Mouse (Mus musculus): ENCODE results near the gene Tldc2. TPM values are rescaled to one million over a fixed set of nuclear protein-coding genes. Genes with fewer than 3 reads are reported as not detected.

Tldc2 gene
- total RNA-seq, 4 experiments from 2014 or later = not detected

DNA sequence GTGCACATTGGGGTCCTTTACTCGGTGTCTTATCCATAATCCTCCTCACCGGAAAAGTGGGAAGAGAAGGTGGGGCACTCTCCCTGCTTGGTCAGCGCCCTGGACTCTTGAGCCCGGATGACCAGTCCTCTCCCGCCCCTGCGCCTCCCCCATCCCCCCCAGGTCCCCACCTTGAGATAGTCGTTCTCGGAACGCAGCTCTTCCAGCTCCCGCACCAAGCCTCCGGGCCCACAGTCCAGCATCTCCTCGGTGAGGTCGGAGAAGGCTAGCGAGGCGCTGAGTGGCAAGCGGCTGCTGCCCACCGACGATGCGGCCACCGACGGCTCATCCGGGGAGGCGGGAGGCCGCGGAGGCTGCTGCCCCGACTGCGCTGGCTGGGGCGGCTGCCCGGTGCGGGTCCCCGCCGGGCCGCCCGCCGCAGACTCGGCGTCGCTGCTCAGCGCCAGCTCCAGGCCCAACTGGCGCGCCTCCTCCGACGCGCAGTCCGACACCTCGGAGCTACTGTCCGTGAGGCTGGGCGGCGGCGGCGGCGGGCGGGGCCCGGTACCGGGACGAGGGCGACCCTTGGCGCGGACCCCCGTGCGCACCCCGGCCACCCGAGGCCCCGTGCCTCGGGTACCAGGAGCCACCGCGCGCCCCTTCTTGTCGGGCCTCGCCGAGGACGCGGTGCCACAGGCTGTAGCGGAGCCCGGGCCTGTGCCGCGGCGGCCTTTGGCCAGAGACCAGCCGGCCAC, 8.6 kb upstream of the Tldc2 start:
- DNase-seq (ENCODE audit: low spot score in 2 of 2) = no peak

DNA sequence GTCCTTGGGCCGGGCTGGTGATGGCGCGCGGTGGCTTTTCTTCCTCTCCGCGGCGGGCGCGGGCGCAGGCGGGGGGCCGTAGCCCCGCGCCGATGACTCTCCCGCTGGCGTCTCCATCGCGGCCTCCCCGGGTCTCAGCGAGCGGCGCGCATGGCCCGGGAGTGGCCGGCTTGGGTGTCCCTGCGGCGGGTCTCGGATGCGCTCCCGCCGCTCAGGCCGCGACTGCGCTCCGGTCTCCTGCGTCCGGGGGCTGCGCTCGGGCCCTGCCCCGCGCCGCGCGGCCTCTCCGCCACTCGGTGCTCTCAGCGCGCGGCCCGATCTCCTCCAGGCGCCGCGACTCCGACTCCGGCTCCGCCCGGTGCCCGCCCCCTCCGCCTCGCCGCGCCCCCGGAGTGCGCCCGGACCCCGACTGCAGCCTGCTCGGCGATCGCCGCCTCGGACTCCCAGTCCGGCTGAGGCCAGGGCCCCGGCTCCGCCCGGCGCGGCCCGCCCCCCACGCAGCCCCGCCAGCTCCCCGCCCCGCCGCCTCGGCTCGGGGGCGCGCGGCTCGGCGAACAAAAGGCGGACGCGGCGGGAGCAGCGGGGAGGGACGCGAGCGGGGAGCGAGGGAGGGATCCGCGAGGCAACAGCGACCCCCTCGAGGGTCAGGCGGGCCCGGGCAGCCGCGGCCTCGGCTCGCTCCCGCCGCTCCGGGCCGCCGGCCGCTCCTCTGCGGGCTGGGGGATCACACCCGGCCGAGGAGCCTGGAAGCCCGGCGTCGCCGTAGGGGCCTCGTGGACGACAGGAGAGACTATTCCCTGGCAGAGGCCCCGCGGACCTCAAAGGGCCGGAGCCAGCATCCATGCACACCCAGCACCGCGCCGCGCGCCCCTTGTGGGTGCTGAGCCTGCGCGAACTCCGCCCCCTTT, 7.8 kb upstream of the Tldc2 start, which contains the start of gene Soga1:
Soga1 (minus strand) TSS at position 462 of the 908 bp plus-strand sequence.
- DNase-seq (ENCODE audit: low spot score in 2 of 2) = peak; percentile 64 to 75

DNA sequence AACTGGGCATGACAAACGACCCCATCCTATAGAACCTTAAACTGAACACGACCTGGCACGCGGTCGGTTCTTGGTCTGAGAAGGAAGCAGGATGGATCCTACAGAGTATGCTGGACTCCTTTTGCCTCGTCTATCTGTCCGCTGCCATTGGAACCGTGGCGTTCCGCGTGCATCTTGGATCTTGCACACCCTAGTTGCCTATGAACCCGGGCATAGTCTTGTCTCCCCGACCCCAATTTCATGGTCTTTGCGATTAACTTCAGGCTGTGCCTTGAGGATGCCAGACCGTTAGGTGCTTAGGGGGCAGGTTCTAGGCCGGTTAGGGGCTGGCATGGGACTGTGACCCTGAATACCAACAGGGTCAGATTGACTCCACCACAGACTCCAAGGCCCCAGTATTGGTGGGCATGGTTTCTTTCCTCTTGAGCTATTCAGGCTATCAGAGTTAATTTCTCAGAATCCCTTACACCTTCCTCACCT, 7.1 kb upstream of the Tldc2 start:
- DNase-seq (ENCODE audit: low spot score in 2 of 2) = no peak

DNA sequence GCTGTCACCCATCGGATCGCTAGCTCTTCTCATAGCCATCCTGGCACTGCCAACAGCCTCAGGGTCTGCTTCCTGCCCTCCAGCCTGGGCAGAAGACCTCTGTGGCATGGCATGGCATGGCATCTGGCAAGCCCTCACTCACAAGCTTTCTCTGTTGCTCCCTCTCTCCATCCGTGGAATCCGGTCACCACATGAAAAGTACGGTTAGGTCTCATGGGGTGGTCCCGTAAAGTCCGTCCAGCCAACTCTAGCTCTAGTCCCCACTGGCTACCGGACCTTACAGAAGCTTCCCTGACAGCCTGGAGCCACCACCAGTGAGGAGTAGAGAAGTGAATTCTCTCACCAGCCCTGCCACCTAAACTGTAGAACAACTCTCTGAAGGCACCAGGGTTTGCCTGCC, 5.5 kb upstream of the Tldc2 start:
- no peak for DNase-seq (ENCODE audit: low spot score in 2 of 2)

DNA sequence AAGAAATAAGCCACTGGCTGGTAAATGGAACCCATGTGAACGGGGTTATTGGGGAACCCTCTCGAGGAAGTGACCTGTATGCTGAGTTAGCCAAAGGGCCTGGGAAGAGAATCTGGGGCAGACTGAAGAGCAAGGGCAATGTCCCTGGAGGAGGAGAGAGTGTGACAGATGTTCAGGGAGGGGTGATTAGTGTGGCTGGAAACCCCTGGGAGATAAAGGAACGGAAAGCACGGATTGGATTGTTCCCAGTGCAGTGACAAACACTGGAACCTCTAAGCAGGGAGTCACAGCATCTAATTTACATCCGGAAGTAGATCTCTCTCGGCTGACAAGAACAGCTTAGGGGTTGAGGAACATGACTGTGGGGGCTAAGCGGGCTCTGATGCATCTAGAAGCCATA, 4.9 kb upstream of the Tldc2 start:
- no peak for DNase-seq (ENCODE audit: low spot score in 2 of 2)

DNA sequence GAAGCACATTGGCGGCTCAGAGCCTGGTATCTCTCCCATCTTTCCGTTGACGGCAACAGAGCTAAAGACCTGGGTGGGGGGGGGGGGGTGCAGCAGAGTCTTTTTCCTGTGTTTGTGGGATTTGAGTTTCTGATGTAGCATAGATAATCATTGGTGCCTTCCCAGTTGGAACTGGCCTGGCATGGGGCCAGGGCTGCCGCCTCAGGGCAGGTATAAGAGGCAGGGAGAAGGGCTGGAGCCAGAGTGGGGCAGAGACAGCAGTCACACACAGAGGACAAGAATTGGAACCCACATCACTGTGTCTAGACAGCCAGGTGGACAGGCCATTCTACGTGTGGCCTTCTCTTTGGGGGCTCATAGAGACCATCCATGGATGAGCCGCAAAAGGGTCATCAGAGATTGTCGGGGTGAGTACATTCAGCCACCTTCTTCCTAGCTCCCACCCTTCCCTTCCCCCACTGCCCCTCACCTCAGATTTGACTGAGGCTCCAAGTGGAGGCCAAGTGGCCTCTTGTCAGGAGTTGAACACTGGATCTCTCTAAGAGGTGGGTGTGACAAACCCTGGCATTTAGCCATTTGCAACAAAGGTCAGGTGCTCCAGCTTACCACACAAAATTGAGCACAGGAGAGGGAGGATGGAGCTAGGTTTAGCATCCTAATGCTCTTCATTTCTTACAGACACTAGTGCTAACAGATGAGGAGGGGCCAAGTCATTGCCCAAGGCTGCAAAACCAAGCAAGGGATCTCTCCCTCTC, 1.8 kb upstream of the Tldc2 start:
- no peak for DNase-seq (ENCODE audit: low spot score in 2 of 2)

DNA sequence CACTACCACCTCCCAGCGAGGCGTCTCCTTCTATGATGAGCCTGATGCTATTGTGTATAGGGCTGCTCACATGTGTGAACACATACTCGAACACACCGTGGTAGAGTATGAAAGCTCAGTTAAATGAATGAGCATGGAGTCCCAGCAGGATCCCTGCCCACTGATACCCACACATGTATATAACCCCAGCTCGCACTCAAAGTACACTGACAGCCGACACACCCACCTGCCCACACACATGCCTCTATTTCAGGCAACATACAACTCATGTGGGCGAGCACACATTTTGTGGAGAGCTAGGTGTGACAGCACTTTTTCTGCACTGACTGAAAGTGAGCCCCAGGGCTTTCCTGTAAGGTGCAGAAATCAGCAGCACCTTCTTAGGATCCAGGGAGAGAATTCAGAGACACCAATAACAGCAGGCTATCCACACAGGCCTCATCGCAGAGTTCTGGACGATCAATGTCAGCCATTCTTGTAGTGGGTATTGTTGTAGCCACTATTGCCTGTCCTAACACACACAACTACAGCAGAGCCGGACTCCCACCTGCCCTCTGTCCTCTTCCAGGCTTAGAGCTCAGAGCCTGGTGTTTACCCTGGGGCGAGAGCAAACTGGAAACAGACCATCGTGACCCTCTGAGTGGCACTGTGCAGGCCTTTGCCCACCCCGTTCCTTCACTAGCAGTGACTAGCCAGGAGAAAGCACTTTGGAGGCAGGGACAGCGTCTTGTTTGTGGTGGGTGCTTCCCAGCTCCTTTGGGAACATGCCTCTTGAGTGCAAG, 872 bp downstream of the Tldc2 start:
- no peak for DNase-seq (ENCODE audit: low spot score in 2 of 2)

DNA sequence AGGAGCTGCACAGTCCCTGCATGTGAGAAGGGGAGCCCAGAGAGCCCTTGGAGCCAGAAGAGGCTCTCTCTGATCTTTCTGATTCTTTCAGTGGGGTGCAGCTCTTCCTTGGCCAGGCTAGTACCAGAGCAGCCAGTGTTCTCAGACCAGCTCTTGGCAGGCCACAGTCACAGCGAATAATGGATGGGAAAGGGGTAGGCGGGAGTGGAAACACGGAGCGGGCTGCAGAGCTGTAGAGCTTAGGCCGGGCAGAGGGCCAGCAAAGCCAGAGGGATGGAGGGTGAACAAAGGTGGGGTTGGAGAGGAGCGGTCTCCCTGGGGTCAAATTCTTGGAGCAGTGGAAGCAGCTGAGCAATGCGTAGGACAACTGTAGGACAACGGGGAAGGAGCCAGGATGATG, 5.2 kb downstream of the Tldc2 start:
- DNase-seq (ENCODE audit: low spot score in 2 of 2) = no peak

DNA sequence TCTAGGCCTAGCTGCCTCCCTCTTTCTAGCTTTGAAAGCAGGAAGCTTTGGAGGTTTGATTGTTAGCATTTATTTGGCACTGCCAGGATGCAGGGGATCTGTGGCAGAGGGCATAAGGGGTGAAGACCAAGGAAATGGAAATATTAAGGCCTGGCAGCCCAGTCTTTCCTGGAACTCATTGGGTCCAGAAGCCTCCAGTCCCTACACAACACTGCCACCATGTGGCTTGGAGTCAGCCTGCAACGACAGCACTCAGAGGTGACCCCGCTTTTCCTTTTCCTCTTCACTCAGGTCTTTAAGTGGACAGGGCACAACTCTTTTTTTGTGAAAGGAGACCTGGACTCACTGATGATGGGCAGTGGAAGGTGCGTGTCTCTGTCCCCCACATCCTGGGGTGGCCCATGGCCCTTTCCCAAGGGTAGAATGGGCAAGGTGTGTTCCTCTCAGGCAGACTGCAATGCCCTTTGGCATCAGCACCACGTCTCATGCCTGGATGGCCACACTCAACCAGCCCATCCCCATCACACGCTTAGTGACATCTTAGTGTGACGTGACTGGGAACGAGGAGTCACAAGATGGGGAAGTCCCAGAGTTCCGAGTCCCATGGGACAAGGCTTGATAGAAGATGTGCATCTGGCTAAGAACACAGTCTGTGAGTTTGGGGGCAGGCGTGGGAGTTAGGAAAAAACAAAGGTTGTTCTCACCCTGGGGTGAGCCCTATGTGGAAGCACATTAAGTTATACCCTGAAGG, 8.3 kb downstream of the Tldc2 start:
- DNase-seq (ENCODE audit: low spot score in 2 of 2) = peak in 1 of 2 experiments; percentile 41

DNA sequence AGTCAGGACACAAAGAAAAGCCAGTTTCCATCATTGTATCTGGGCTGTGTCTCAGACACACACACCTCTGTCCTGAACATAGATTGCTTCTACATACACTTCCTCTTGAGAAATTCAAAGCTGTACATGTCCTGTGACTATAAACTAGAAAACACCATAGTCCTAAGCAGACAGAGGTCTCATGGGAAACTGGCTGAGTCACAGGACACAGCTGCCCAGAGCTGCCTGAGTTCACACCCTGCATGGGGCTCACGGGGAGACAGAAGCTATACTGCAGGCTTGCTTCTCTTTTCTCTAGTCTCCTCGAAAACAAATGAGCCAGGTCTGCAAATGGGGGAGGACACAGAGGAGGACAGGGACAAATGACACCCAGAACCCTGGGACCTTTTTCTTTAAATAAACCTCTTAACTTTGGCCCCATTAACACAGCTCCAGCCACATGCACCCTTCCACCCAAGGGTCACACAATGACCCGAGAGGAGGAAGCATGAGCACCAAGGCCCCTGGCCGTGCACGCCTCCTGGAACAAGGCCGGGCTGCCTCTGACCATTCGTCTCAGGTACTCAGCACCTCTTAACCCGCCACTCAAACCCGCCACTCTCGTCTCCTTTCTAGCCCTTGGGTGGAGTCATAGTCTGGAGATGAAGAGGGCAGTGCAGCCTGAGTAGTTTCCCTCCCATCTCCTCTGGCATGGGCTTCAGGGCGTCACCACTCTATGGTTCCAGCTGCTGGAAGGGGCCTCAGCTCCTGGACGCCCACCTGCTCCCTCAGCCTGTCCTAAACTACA, 12.9 kb downstream of the Tldc2 start:
- DNase-seq (ENCODE audit: low spot score in 2 of 2) = no peak

DNA sequence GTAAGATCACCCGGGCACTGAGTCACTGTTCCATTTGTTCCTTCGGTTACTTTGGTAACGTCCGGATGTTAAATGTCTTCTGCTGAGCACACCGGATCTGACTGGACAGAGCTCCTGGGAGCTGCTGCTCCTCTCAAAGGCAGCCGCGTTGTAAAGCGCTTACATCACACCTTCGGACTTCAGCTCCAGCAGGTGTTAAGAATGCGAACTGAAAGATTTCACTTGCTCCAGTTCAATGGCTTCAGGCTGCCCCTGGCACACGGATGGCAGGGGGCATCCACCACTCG, 13.4 kb downstream of the Tldc2 start:
- no peak for DNase-seq (ENCODE audit: low spot score in 2 of 2)

DNA sequence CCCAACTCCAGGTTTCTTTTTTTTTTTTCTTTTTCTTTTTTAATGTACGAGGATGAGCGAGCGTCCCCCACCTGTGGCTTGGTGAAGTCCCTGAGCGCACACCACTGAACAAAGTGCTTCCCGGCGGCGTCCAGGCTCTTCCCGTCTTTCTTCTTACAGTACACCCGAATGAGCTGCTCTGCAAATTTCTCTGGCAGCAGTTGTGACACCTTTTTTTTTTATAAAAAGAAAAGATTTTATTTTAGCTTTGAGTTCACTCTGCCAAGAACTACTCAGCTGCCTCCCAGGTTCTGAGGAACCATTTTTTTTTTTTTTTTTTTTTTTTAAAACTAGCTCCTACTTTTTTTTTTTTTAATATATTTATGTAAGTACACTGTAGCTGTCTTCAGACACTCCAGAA, 14.8 kb downstream of the Tldc2 start:
- no peak for DNase-seq (ENCODE audit: low spot score in 2 of 2)

DNA sequence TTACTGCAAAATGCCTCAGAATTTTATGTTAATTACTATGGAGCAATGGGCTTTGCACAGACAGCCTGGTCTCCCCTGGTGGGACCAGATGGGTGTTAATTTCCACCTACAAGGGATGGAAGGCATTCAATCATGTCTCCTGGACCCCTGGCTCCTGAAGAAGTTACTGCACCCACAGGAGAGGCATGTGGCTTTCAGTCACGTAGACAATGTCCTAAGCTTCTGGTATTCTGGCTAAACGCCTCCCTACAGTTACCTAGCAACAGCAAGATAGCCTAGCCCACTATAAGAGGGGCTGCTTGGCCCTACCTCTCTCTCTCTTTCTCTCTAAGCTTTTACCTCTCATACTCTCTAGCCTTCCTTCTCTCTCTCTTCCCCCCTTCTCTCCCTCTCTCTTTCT, 15.4 kb downstream of the Tldc2 start:
- no peak for DNase-seq (ENCODE audit: low spot score in 2 of 2)

DNA sequence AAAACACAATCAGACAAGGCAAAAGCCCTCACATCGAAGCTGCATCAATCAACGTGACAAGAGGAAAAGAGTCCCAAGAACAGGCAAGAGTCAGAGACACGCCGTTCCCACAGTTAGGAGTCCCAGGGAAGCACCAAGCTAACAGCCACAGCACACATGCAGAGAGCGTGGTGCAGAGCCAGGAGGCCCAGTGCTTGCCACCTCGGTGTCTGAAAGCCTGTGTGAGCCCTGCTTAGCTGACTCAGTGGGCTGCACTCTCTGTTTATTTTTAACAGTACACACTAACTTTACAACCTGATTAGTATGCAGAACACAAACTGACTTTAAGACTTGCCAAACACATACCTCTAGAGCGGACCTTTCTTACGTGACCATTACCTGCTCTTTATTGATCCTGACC, 17.6 kb downstream of the Tldc2 start:
- DNase-seq (ENCODE audit: low spot score in 2 of 2) = no peak

DNA sequence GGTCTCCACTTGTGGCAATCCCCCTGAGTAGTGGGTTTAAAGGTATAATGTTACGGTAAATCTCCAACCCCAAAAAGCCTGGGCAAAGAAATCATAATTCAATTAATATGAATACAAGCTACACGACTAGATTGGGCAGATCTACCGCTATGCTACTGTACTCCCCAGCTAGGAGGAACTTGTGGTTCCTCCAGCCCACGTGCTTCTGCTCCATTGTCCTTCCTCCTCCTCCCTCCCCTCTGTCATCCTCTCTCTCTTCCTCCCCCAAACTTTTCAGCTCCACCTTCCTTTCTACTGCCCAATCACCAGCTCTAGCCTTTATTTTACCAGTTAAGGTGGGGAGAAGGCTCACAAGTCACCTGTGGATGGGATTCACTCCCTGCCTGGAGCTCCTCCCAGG, 21.4 kb downstream of the Tldc2 start:
- DNase-seq (ENCODE audit: low spot score in 2 of 2) = no peak

DNA sequence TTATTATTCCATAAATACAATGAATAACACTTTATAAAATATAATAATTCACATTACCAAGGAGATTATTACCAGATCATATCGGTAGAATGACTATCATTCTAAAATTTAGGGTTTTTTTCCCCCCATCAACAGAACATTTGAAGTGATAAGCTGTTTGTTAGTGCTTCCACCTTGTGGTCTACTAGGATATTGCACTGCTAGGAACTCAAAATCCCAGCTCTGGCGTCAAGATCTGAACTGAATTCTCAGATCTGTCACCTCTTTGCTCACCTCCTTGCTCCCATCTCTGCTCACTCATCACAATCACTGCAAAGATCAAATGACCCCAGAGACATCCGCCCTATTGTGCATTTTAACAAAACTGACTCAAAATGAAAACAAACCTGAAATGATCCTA, 30.1 kb downstream of the Tldc2 start:
- no peak for DNase-seq (ENCODE audit: low spot score in 2 of 2)

DNA sequence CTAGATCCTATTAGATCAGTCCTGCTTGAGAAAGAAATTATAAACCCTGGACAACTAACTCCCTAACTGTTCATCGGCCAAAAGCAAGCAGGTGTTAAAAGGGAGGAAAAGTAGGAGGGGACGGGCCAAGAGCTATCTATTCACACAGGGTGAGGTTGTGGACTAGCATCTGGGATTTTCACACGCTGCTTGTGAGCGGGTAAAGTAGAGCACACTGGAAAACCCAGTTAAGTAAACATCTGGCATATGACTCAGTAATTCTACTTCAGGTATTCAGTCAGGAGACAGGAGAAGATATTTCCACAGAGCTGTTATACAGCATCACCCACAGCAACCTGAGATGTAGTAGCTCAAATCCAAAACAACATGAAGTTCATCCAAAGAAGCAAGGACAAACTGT, 31.7 kb downstream of the Tldc2 start:
- no peak for DNase-seq (ENCODE audit: low spot score in 2 of 2)

DNA sequence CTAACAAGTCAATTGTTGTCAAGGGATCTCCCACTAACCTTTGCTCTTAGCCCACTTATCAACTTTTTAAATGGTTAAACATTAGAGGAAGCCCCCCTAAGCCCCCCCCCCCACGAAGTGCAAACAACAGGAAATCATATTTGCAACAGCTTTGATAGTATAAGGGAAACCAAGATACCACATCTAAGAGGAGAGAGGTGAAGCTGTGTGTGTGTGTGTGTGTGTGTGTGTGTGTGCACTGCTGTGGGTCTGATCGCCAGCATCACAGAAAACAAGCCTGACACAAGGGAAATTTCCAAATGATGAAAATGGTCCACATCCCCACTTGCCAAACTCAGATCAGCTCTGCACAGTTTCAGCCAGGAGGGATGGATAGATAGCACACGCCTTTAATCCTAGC, 32.2 kb downstream of the Tldc2 start:
- DNase-seq (ENCODE audit: low spot score in 2 of 2) = no peak

DNA sequence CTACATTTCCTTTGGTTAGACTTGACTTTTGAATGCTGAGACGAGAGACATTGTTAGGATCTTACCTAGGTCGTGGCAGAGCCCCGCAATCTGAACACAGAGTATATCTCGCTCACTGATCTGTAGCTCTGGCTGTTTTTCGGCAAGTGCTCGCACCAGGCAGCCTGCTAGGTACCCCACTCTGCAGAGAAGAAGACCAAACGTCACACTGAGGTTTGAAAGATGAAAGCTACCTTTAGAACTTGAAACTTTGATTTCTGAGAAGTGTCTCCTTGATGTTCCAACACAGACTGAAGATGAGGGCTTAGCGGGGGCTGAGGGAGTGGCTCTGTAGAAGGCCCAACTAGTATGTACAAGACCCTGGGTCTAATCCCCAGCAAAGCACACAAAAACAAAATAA, 34.9 kb downstream of the Tldc2 start:
- DNase-seq (ENCODE audit: low spot score in 2 of 2) = no peak

DNA sequence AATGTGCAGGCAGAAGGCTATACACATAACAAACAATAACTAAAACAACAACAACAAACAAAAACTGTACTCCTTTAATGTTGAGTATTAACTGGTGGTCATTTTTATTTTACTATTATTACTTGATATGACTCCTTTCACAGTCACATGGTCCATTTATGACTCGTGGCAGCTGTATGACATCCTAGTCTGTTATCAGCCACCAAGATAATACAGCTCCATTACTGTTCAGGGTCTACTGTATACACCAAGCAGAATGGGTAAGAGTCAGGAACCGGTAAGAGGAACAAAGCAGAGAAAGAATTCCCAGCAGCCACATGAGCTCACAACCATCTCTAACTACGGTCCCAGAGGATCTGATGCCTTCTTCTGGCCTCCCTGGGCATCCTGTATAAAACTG, 38.4 kb downstream of the Tldc2 start:
- no peak for DNase-seq (ENCODE audit: low spot score in 2 of 2)
